Mouse (Mus musculus) c-Kit-positive CD71-positive TER-119-positive erythroid progenitor cells, embryonic 14.5 days (primary cell): ENCODE data around the gene Syce1.
"Not testable (repeated sequence)": the region's sequence is repeated elsewhere in the genome, so short reads cannot be mapped to it uniquely, and the experiment has no call there.

Experiments used
- DNase-seq: peaks from one replicate; pipeline ENCODE4 v3.0.0-alpha.2; 2013; ENCODE audit warnings: low spot score

The Syce1 gene

GRCm38 (mm10) chr7:140765888-140766739 lies 21.5 kb downstream of the Syce1 start:
- DNase-seq = no peak

GRCm38 (mm10) chr7:140765391-140765790 lies 22.3 kb downstream of the Syce1 start:
- DNase-seq = not testable (repeated sequence)

GRCm38 (mm10) chr7:140763447-140764020 lies 24.1 kb downstream of the Syce1 start, which contains the start of gene Cyp2e1:
Cyp2e1 (plus strand) TSS chr7:140763739.
- DNase-seq = no peak

- no peak for DNase-seq
Measured at GRCm38 (mm10) chr7:140760647-140761046, 27.0 kb downstream of the Syce1 start.

- DNase-seq = no peak
Measured at GRCm38 (mm10) chr7:140756151-140756854, 31.3 kb downstream of the Syce1 start.

GRCm38 (mm10) chr7:140754556-140754955 lies 33.1 kb downstream of the Syce1 start:
- no peak for DNase-seq

- no peak for DNase-seq
Measured at GRCm38 (mm10) chr7:140748827-140749160, 38.9 kb downstream of the Syce1 start.

GRCm38 (mm10) chr7:140748116-140748826 lies 39.4 kb downstream of the Syce1 start:
- no peak for DNase-seq

- DNase-seq = no peak
Measured at GRCm38 (mm10) chr7:140747402-140747801, 40.2 kb downstream of the Syce1 start.

- no peak for DNase-seq
Measured at GRCm38 (mm10) chr7:140733162-140733561, 54.5 kb downstream of the Syce1 start.
